Mouse (Mus musculus) heart, embryonic 14.5 days (tissue): Measurements from ENCODE around the gene Tubb2b. TPM values are rescaled to one million over a fixed set of nuclear protein-coding genes. Genes with fewer than 3 reads are reported as not detected.

ENCODE experiments used
- ATAC-seq: fragments of 200-750 bp; cut with Nextera tagmentation; 2 replicates; pipeline ENCODE4 v1.8.0; 2017; ENCODE audit warnings: low read depth, moderate TSS enrichment; ENCODE audit not compliant: insufficient number of reproducible peaks, insufficient read depth, low FRiP score
- H3K27ac ChIP-seq, 2 experiments: fragments of 200-500 bp in 1 of 2; fragments of 300-500 bp in 1 of 2; sonication (generic) in 1 of 2; replicated peaks in 1 of 2; 2 replicates each; pipeline ENCODE4 v1.5.1; 2012 to 2014; ENCODE audit warnings: low read depth in 2 of 2, low read length in 2 of 2, control low read depth in 1 of 2, mild to moderate bottlenecking in 1 of 2, mixed read lengths in 1 of 2; ENCODE audit not compliant: control insufficient read depth in 1 of 2, insufficient read depth in 1 of 2
- H3K27me3 ChIP-seq: fragments of 300-500 bp; sonication (generic); 2 replicates; pipeline ENCODE4 v1.6.1; 2014; ENCODE audit warnings: mild to moderate bottlenecking, low read length, control low read depth; ENCODE audit not compliant: control insufficient read depth, insufficient read depth
- H3K36me3 ChIP-seq: fragments of 300-500 bp; sonication (generic); 2 replicates; pipeline ENCODE4 v1.6.1; 2014; ENCODE audit warnings: mild to moderate bottlenecking, control low read depth, low read length, mixed read lengths; ENCODE audit not compliant: control insufficient read depth, insufficient read depth
- H3K4me1 ChIP-seq, 2 experiments: fragments of 200-500 bp in 1 of 2; fragments of 300-500 bp in 1 of 2; sonication (generic) in 1 of 2; 2 replicates each; pipeline ENCODE4 v1.6.1; 2012 to 2014; ENCODE audit warnings: low read length in 2 of 2, control low read depth in 1 of 2, mixed read lengths in 1 of 2; ENCODE audit not compliant: control insufficient read depth in 2 of 2, insufficient read depth in 2 of 2
- H3K4me2 ChIP-seq: fragments of 300-500 bp; sonication (generic); 2 replicates; pipeline ENCODE4 v1.6.1; 2014; ENCODE audit warnings: mild to moderate bottlenecking, low read length
- H3K4me3 ChIP-seq, 2 experiments: fragments of 200-500 bp in 1 of 2; fragments of 300-500 bp in 1 of 2; sonication (generic) in 1 of 2; 2 replicates each; pipeline ENCODE4 v1.5.1; 2012 to 2014; ENCODE audit warnings: low read length in 2 of 2, mild to moderate bottlenecking in 2 of 2, control low read depth in 1 of 2, low read depth in 1 of 2, moderate library complexity in 1 of 2; ENCODE audit not compliant: control insufficient read depth in 1 of 2, insufficient read depth in 1 of 2
- H3K9ac ChIP-seq: fragments of 300-500 bp; sonication (generic); 2 replicates; pipeline ENCODE4 v1.6.1; 2014; ENCODE audit warnings: mild to moderate bottlenecking, low read length
- H3K9me3 ChIP-seq: fragments of 300-500 bp; sonication (generic); 2 replicates; pipeline ENCODE4 v1.6.1; 2016; ENCODE audit warnings: low read length, control low read depth; ENCODE audit not compliant: control insufficient read depth
- WGBS: fragments of 180-500 bp; shearing (Covaris S2); extraction: QIAGEN DNeasy Blood & Tissue Kit; methylation state at CpG from one replicate; pipeline ENCODE4 v1.1.7; 2014; 5-methylcytosine and 5-hydroxymethylcytosine counted together
- polyA plus RNA-seq: library from polyadenylated mRNA; unstranded; fragments of >200 nt; fragmentation: Nextera tagmentation; extraction: Ambion mirVana; gene quantifications from 2 replicates; pipeline ENCODE4 v1.2.1, GENCODE M21; 2014

Tubb2b gene
- polyA plus RNA-seq, 1 experiment from 2014 or later = 35.0 TPM

DNA sequence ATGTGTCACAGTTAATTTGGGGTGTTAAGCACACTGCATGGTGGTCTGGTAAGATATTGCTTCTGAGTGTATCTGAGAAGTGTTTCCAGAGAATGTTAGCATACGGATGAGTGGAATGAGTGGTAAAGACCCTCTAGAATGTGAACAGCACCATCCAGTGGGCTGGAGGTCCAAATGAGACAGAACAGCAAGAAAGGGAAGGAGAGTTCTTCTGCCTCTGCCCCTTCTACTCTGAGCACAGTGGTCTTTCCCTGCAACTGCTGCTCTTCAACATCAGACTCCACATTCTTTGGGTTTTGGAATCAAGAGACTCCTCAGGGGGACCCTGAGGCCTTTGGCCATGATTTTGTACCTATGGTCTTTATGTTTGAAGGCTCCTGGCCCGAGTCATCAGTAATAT lies 24.0 kb downstream of the Tubb2b start:
- 91% methylated on average over 2 of the region's 2 CpGs for WGBS
- Histone ChIP-seq H3K9ac (no peak overlapping the region), H3K4me3 (no peak overlapping the region), H3K4me2 (no peak overlapping the region), H3K27ac (no peak overlapping the region), H3K9me3 (no peaks in the 10 kb centered on the region), H3K4me1 (peaks cover 2 to 18% of the 10 kb centered on the region in 2 experiments; a peak in 3 of 4 replicates), H3K27me3 (no peaks in the 10 kb centered on the region), H3K36me3 (no peaks in the 10 kb centered on the region)
- ATAC-seq = no peak

- no peaks in the 10 kb centered on the region for H3K36me3 ChIP-seq
- no peak overlapping the region for H3K9ac ChIP-seq
- H3K4me1 ChIP-seq = peaks cover 2 to 18% of the 10 kb centered on the region in 2 experiments; a peak in 3 of 4 replicates
- H3K4me2 ChIP-seq = no peak overlapping the region
- H3K27ac ChIP-seq = peak overlapping the region; percentile 43 to 58
- peak; percentile 39 for ATAC-seq
- WGBS = 26% methylated on average over 1 of the region's 1 CpGs
- no peak overlapping the region for H3K4me3 ChIP-seq
- H3K27me3 ChIP-seq = no peaks in the 10 kb centered on the region
- H3K9me3 ChIP-seq = no peaks in the 10 kb centered on the region
These were observed 24.9 kb downstream of the Tubb2b start for GRCm38 (mm10) chr13:34105364-34105763.

DNA sequence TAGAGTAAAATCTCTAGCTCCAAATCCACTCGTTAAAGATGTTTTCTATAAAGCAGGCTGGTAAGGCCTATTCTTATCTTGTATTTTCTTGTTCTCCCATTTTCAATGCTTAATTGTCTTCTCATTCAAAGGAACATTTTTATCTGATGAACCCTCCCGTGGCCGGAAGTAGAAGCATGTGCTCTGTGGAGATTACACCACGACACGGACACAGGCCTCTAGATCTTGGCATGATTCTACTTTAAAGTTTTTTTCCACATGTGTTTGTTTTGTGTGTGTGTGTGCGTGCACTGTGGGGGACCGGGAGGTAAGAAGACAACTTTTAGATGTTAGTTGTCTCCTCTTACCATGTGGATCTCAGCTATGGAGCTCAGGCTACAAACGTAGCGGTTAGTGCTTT lies 28.4 kb downstream of the Tubb2b start:
- no peak overlapping the region for H3K4me3 ChIP-seq
- peaks cover 2 to 16% of the 10 kb centered on the region in 2 experiments; a peak in 3 of 4 replicates for H3K4me1 ChIP-seq
- no peak overlapping the region for H3K4me2 ChIP-seq
- H3K27ac ChIP-seq = no peak overlapping the region
- ATAC-seq = no peak
- no peaks in the 10 kb centered on the region for H3K36me3 ChIP-seq
- no peaks in the 10 kb centered on the region for H3K27me3 ChIP-seq
- no peak overlapping the region for H3K9ac ChIP-seq
- H3K9me3 ChIP-seq = no peaks in the 10 kb centered on the region; the same call in 1 of the 2 replicates
- WGBS = 64% methylated on average over 9 of the region's 9 CpGs

- no peaks in the 10 kb centered on the region for H3K36me3 ChIP-seq
- no peaks in the 10 kb centered on the region for H3K27me3 ChIP-seq
- no peak overlapping the region for H3K27ac ChIP-seq
- no peak overlapping the region for H3K9ac ChIP-seq
- peaks cover 2 to 13% of the 10 kb centered on the region in 2 experiments; a peak in 2 of 4 replicates for H3K4me1 ChIP-seq
- ATAC-seq = no peak
- no peak overlapping the region for H3K4me3 ChIP-seq
- H3K4me2 ChIP-seq = no peak overlapping the region
- H3K9me3 ChIP-seq = no peaks in the 10 kb centered on the region; the same call in 1 of the 2 replicates
- 91% methylated on average over 10 of the region's 10 CpGs for WGBS
These were observed 29.0 kb downstream of the Tubb2b start for GRCm38 (mm10) chr13:34101247-34101646.

DNA sequence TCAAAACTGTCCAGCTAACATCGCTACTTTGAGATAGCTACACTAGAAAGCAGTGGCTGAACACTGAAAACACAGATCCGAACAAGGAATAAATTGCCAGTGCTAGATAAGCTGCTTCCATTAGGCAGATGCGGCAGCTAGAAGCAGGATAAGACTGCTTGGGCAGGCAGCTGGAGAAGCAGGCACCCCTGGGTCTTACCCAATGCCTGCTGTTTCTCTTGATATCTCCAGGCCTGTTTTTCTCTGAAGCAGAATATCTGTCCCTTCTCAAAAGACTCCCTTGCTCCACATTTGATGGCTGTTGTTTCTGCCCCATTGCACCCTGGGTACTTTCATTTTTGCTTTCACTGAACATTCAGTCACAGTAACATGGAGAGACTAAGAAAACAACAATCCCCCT lies 29.5 kb downstream of the Tubb2b start:
- 35% methylated on average over 3 of the region's 3 CpGs for WGBS
- Histone ChIP-seq H3K4me3 (no peak overlapping the region), H3K9ac (no peak overlapping the region), H3K9me3 (no peaks in the 10 kb centered on the region; the same call in 1 of the 2 replicates), H3K27ac (no peak overlapping the region), H3K4me2 (no peak overlapping the region), H3K4me1 (peaks cover 2 to 13% of the 10 kb centered on the region in 2 experiments; a peak in 3 of 4 replicates), H3K36me3 (no peaks in the 10 kb centered on the region), H3K27me3 (no peaks in the 10 kb centered on the region)
- no peak for ATAC-seq

DNA sequence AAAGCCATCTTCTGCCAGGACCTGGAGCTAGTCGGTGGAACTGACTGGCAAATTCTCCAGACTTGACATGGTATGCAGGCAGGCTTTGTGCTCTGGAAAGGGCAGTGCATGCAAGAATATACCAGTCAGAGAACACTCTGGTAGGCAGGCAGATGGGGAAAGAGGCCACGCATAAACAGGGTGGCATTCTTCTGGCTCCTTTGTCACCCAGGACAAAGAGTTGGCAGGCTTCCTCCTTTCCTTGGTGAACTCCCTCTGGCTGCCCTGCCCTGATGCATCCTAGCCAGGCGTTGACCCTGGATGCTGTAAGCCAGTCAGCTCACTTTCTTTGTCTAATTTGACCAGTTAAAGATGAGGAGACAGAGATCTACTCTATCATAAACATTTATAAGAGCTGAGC lies 33.2 kb downstream of the Tubb2b start:
- no peak overlapping the region for H3K9ac ChIP-seq
- H3K27ac ChIP-seq = no peak overlapping the region
- no peak for ATAC-seq
- no peak overlapping the region for H3K4me3 ChIP-seq
- H3K4me1 ChIP-seq = peaks cover 4 to 18% of the 10 kb centered on the region in 2 experiments; a peak in 3 of 4 replicates
- H3K36me3 ChIP-seq = no peaks in the 10 kb centered on the region
- H3K4me2 ChIP-seq = no peak overlapping the region
- no peaks in the 10 kb centered on the region for H3K27me3 ChIP-seq
- no peaks in the 10 kb centered on the region; the same call in 1 of the 2 replicates for H3K9me3 ChIP-seq
- WGBS = 77% methylated on average over 3 of the region's 3 CpGs

GRCm38 (mm10) chr13:34096455-34096854 lies 33.8 kb downstream of the Tubb2b start:
- Histone ChIP-seq H3K4me3 (no peak overlapping the region), H3K9me3 (no peaks in the 10 kb centered on the region; the same call in 1 of the 2 replicates), H3K9ac (no peak overlapping the region), H3K4me1 (peaks cover 4 to 18% of the 10 kb centered on the region in 2 experiments; a peak in 3 of 4 replicates), H3K36me3 (no peaks in the 10 kb centered on the region), H3K27ac (peak overlapping the region; percentile 45 to 61; a peak in 2 of 4 replicates), H3K4me2 (peak overlapping the region; percentile 25; the same call in 1 of the 2 replicates), H3K27me3 (no peaks in the 10 kb centered on the region)
- 59% methylated on average over 4 of the region's 4 CpGs for whole genome bisulfite sequencing
- no peak for ATAC-seq
